Mouse (Mus musculus): Measurements from ENCODE around the gene Znhit6.

DNA sequence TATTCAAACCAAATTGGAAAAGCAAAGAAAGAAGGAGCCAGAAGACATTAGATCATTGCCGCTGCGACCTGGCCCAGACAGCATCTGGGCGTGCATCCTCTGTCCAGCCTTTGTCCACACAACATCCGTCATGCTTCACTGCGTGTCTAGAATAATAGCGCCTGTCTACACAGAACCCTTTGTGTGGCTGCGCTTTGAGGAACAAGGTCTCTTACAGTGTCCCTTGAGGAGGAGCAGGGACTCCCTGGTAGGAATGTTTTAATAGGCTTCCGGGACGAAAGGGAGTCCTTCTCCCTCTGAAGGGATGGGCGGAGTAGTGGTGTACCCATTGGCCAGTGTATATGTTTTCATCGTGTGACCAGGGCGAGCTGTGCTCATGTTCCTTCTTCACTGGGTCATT lies 47.0 kb downstream of the Znhit6 start:
- no peak for TF ChIP-seq CTCF (IDR thresholded peaks at IDR 0.05; ENCODE audit: low read depth, low read length)
- TF ChIP-seq GATA1 (IDR thresholded peaks at IDR 0.05; ENCODE audit: borderline replicate concordance, low read length), result no peak
- no peak for TF ChIP-seq GATA2 (IDR thresholded peaks at IDR 0.05; ENCODE audit: borderline replicate concordance, low read depth, low read length)
- TF ChIP-seq TAL1 (conservative IDR thresholded peaks at IDR 0.05; ENCODE audit: low read depth, low read length), result no peak
- TF ChIP-seq POLR2AphosphoS5 (IDR thresholded peaks at IDR 0.05; ENCODE audit: insufficient replicate concordance, low read depth, low read length), result no peak
